Mouse (Mus musculus) hindbrain, embryonic 10.5 days (tissue): ENCODE measurements around the gene Tmc8. TPM values are rescaled to one million over a fixed set of nuclear protein-coding genes. Genes with fewer than 3 reads are reported as not detected.
A peak's percentile ranks its signal among the peaks of the same experiment; 100 is the strongest.
"Not testable (repeated sequence)": the region's sequence is repeated elsewhere in the genome, so short reads cannot be mapped to it uniquely, and the experiment has no call there.

Source experiments
- DNase-seq: peaks from one replicate; pipeline ENCODE4 v3.0.0-alpha.2; 2017; ENCODE audit warnings: low spot score
- H3K27ac ChIP-seq: fragments of 300-500 bp; sonication (generic); 2 replicates; pipeline ENCODE4 v1.5.1; 2016; ENCODE audit warnings: mild to moderate bottlenecking, moderate library complexity
- H3K27me3 ChIP-seq: fragments of 300-500 bp; sonication (generic); 2 replicates; pipeline ENCODE4 v1.6.1; 2016; ENCODE audit warnings: mild to moderate bottlenecking; ENCODE audit not compliant: poor library complexity, insufficient read depth, severe bottlenecking
- H3K36me3 ChIP-seq: fragments of 300-500 bp; sonication (generic); 2 replicates; pipeline ENCODE4 v1.6.1; 2016; ENCODE audit warnings: mild to moderate bottlenecking, moderate library complexity
- H3K4me1 ChIP-seq: fragments of 300-500 bp; sonication (generic); replicated peaks from 2 replicates; pipeline ENCODE4 v1.6.1; 2016; ENCODE audit warnings: mild to moderate bottlenecking
- H3K4me3 ChIP-seq: fragments of 300-500 bp; sonication (generic); 2 replicates; pipeline ENCODE4 v1.5.1; 2016; ENCODE audit warnings: mild to moderate bottlenecking, moderate library complexity
- H3K9me3 ChIP-seq: fragments of 300-500 bp; sonication (generic); 2 replicates; pipeline ENCODE4 v1.6.1; 2016; ENCODE audit warnings: mild to moderate bottlenecking, moderate library complexity
- WGBS: fragments of 180-500 bp; shearing (Covaris S2); methylation state at CpG from one replicate; pipeline ENCODE4 v1.1.7; 2016; 5-methylcytosine and 5-hydroxymethylcytosine counted together
- polyA plus RNA-seq: library from polyadenylated mRNA; unstranded; fragments of >200 nt; fragmentation: Nextera tagmentation; extraction: Ambion mirVana; gene quantifications from 2 replicates; pipeline ENCODE4 v1.2.1, GENCODE M21; 2016

Tmc8 gene
- polyA plus RNA-seq, 1 experiment from 2014 or later = 1.5 TPM

GRCm38 (mm10) chr11:117803166-117803688, 21.4 kb downstream of the Tmc8 start:
- 92% methylated on average over 3 of the region's 3 CpGs for WGBS
- H3K4me3 ChIP-seq = no peak overlapping the region

GRCm38 (mm10) chr11:117806781-117807180, 24.9 kb downstream of the Tmc8 start:
- Histone ChIP-seq H3K9me3 (no peaks in the 10 kb centered on the region), H3K4me1 (peaks cover 28% of the 10 kb centered on the region), H3K27ac (no peak overlapping the region), H3K27me3 (no peaks in the 10 kb centered on the region), H3K36me3 (peaks cover 4% of the 10 kb centered on the region), H3K4me3 (no peak overlapping the region)
- 91% methylated on average over 6 of the region's 6 CpGs for WGBS
- no peak for DNase-seq

More at GRCm38 (mm10) chr11:117803166-117803688, 21.4 kb downstream of the Tmc8 start:
- no peak overlapping the region for H3K27ac ChIP-seq
- H3K36me3 ChIP-seq = no peaks in the 10 kb centered on the region
- DNase-seq = no peak
- H3K4me1 ChIP-seq = peaks cover 5% of the 10 kb centered on the region
- H3K27me3 ChIP-seq = no peaks in the 10 kb centered on the region
- H3K9me3 ChIP-seq = no peaks in the 10 kb centered on the region

GRCm38 (mm10) chr11:117809407-117810311, 27.8 kb downstream of the Tmc8 start, which contains the start of the genes Gm20708 and Syngr2:
Gene Gm20708 (plus strand): TSS chr11:117809668.
Gene Syngr2 (plus strand): TSS chr11:117809668.
- peak within 1 kb of the TSS; percentile 84 for H3K27ac ChIP-seq
- H3K9me3 ChIP-seq = no peaks in the 10 kb centered on the region
- H3K27me3 ChIP-seq = no peaks in the 10 kb centered on the region
- H3K4me3 ChIP-seq = peak within 1 kb of the TSS; percentile 90
- peaks cover 28% of the 10 kb centered on the region for H3K4me1 ChIP-seq
- under 1% methylated on average over 75 of the region's 75 CpGs for WGBS
- H3K36me3 ChIP-seq = peaks cover 33% of the 10 kb centered on the region
- DNase-seq = peak; percentile 84

- peaks cover 28% of the 10 kb centered on the region for H3K4me1 ChIP-seq
- DNase-seq = peak; percentile 80
- H3K27me3 ChIP-seq = no peaks in the 10 kb centered on the region
- peak overlapping the region; percentile 90 for H3K4me3 ChIP-seq
- H3K36me3 ChIP-seq = peaks cover 41% of the 10 kb centered on the region
- under 1% methylated on average over 21 of the region's 21 CpGs for WGBS
- H3K9me3 ChIP-seq = no peaks in the 10 kb centered on the region
- peak overlapping the region; percentile 84 for H3K27ac ChIP-seq
These were observed 28.6 kb downstream of the Tmc8 start for GRCm38 (mm10) chr11:117810401-117811046.

- 84% methylated on average over 5 of the region's 5 CpGs for WGBS
- Histone ChIP-seq H3K4me1 (peaks cover 33% of the 10 kb centered on the region), H3K4me3 (no peak overlapping the region), H3K27ac (no peak overlapping the region), H3K9me3 (no peaks in the 10 kb centered on the region), H3K36me3 (peaks cover 75% of the 10 kb centered on the region), H3K27me3 (no peaks in the 10 kb centered on the region)
- no peak for DNase-seq
These were observed 32.0 kb downstream of the Tmc8 start for GRCm38 (mm10) chr11:117813867-117814266.

GRCm38 (mm10) chr11:117814704-117815366, 33.0 kb downstream of the Tmc8 start:
- 92% methylated on average over 6 of the region's 6 CpGs for WGBS

GRCm38 (mm10) chr11:117815850-117816249, 34.0 kb downstream of the Tmc8 start:
- not testable (repeated sequence) for H3K9me3 ChIP-seq, DNase-seq, H3K27me3 ChIP-seq, H3K4me3 ChIP-seq, H3K27ac ChIP-seq
- Histone ChIP-seq H3K4me1 (peaks cover 22% of the 10 kb centered on the region), H3K36me3 (peaks cover 95% of the 10 kb centered on the region)
- 89% methylated on average over 9 of the region's 9 CpGs for WGBS

More at GRCm38 (mm10) chr11:117814704-117815366, 33.0 kb downstream of the Tmc8 start:
- H3K36me3 ChIP-seq = peaks cover 85% of the 10 kb centered on the region
- no peak overlapping the region for H3K4me3 ChIP-seq
- no peak for DNase-seq
- no peaks in the 10 kb centered on the region for H3K27me3 ChIP-seq
- peaks cover 32% of the 10 kb centered on the region for H3K4me1 ChIP-seq
- H3K27ac ChIP-seq = no peak overlapping the region
- no peaks in the 10 kb centered on the region for H3K9me3 ChIP-seq

- Histone ChIP-seq H3K27ac (no peak overlapping the region), H3K9me3 (no peaks in the 10 kb centered on the region), H3K27me3 (no peaks in the 10 kb centered on the region), H3K4me3 (no peak overlapping the region), H3K36me3 (peaks cover 100% of the 10 kb centered on the region), H3K4me1 (peaks cover 16% of the 10 kb centered on the region; the same call in 1 of the 2 replicates)
- WGBS = 87% methylated on average over 13 of the region's 13 CpGs
- DNase-seq = no peak
These were observed 34.6 kb downstream of the Tmc8 start for GRCm38 (mm10) chr11:117816389-117816996.

GRCm38 (mm10) chr11:117819095-117819494, 37.2 kb downstream of the Tmc8 start:
- H3K27me3 ChIP-seq = no peaks in the 10 kb centered on the region
- DNase-seq = no peak
- no peak overlapping the region for H3K4me3 ChIP-seq
- peaks cover 28% of the 10 kb centered on the region for H3K4me1 ChIP-seq
- 0 out of 2 replicates have a peak overlapping the region, but pooled peaks have one; percentile 16 for H3K27ac ChIP-seq
- WGBS = 79% methylated on average over 8 of the region's 8 CpGs
- H3K9me3 ChIP-seq = no peaks in the 10 kb centered on the region
- H3K36me3 ChIP-seq = peaks cover 100% of the 10 kb centered on the region

DNA sequence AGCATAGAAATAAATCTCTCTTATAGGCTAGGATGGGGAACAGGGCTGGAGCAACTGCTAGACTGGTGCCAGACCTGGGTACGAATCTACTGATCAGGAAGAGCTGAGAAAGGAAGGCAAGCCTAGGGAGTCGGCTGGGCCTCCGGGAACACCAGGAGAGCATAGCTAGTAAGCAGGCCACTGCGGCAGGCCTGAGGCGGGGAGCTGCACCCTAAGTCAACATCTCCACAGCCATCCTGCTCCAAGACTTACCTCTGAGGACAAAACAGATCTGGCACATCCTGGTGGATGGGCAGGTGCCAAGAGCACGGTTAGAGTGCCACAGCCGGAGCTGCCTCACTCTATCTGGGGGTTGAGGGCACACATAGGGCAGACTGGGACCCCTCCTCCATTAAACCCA, 38.3 kb downstream of the Tmc8 start:
- no peaks in the 10 kb centered on the region for H3K9me3 ChIP-seq
- no peak for DNase-seq
- H3K36me3 ChIP-seq = peaks cover 90% of the 10 kb centered on the region
- no peak overlapping the region for H3K27ac ChIP-seq
- WGBS = 95% methylated on average over 7 of the region's 7 CpGs
- peaks cover 38% of the 10 kb centered on the region for H3K4me1 ChIP-seq
- no peaks in the 10 kb centered on the region for H3K27me3 ChIP-seq
- H3K4me3 ChIP-seq = no peak overlapping the region

DNA sequence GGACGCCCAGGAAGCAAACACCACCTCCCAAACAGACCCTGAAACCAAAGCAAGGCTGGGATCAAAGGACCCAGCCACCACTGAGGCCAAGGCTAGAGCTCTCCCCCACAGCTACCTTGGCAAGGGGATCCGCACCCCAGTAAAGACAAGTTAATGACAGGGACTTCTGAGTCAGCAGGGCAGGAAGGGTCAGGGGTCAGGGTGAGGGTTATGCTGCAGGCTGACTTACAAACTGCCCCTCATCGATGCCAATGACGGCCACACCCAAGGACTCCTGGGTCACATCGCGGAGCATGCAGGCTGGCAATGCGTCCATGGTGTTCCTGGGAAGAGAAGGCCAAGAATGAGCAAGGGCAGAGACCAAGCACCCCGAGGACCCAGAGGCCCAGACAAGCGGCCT, 40.0 kb downstream of the Tmc8 start:
- Histone ChIP-seq H3K4me1 (peaks cover 55% of the 10 kb centered on the region), H3K36me3 (peaks cover 73% of the 10 kb centered on the region)
- WGBS = 91% methylated on average over 9 of the region's 9 CpGs

DNA sequence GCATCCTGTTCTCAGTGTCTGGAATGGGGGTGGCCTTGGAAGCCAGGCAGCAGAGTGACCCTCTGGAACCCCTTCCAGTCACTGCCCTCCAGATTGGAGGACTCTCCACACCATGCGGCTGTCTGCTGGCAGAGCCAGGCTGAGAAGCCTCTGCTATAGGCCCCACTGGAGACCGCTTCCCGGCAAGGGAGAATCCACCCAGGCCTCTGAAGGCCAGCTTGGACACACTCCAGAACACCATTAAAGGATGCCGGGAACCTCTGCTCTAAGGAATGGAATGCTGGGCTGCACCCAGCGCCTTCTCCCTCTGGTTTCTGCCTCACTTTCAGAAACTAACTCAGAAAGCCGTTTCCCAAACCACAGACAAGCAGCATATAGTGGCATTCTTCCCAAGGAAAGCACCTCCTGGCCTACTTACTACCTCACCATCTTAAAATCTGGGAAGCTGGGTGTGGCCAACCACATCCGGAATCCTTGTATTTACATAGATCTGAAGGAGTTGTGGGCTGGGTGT, 40.9 kb downstream of the Tmc8 start:
- peaks cover 64% of the 10 kb centered on the region for H3K36me3 ChIP-seq
- 95% methylated on average over 7 of the region's 7 CpGs for WGBS
- H3K9me3 ChIP-seq = no peaks in the 10 kb centered on the region
- H3K27me3 ChIP-seq = no peaks in the 10 kb centered on the region
- no peak for DNase-seq
- peaks cover 61% of the 10 kb centered on the region for H3K4me1 ChIP-seq
- H3K4me3 ChIP-seq = no peak overlapping the region
- no peak overlapping the region for H3K27ac ChIP-seq

More for the DNA sequence above, 40.0 kb downstream of the Tmc8 start:
- Histone ChIP-seq H3K27me3 (no peaks in the 10 kb centered on the region), H3K27ac (no peak overlapping the region), H3K9me3 (no peaks in the 10 kb centered on the region), H3K4me3 (no peak overlapping the region)
- DNase-seq = no peak
